In the genomic region with DNA sequence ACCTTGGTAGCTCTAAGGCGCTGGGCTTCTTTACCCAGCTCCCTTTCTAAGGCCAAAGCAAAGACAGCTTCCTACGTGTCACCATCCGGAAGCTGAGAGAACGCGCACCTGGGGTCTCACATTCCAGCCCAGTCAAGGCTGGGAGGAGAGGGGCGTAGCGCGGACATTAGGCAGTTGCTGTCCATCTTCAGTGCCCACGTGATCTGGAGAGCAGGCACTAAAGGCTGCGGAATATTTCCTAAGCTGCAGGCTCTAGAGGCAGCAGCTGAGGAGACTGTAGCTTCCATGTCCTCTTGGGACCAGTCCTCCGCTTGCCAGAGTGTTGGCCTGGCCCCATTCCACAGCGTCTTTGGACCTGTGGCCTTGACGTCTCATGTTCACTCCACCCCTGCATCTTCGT, we compare ENCODE assay signal across 11 mouse cellular contexts. TPM values are rescaled to one million over a fixed set of nuclear protein-coding genes. Genes with fewer than 3 reads are reported as not detected.
DNase-seq lines count a peak whose midpoint lies in the region; ATAC-seq and TF ChIP-seq lines count a peak whose summit lies in the region.
"Had no signal": no experiment of that assay in that cellular context is flagged by ENCODE, and none has a peak within 500 bp of the region (broad histone marks: within the 10 kb centered on the region; RNA-seq: fewer than 3 reads in every experiment).

No protein-coding gene starts in this region.

- ATAC-seq in hindbrain, embryonic 15.5 days (ENCODE audit: low FRiP score, low read depth) = no peak
- ATAC-seq: forebrain, embryonic 16.5 days had no signal

- DNase-seq in cerebellum, postnatal 10 days = peak; percentile 33 to 52
- no peak for DNase-seq in cerebellum, postnatal 25 days
- DNase-seq in heart, adult 18-20 months = peak; percentile 78
- no peak for DNase-seq in thymus, postnatal 36 days
- no peak for DNase-seq in urinary bladder, postnatal 36 days (ENCODE audit: low spot score in 2 of 2)
- DNase-seq in layer of hippocampus, adult 11-12 months (ENCODE audit: low spot score) = no peak
- DNase-seq: kidney, adult 8-10 months had no signal

- no peak for TF ChIP-seq CTCF in E14TG2a.4 (conservative IDR thresholded peaks at IDR 0.05; ENCODE audit: low read length)

- H3K4me2 ChIP-seq in hindbrain, embryonic 15.5 days = peak overlapping the region; percentile 7; the same call in 1 of the 2 replicates

- H3K9ac ChIP-seq in hindbrain, embryonic 15.5 days = no peak overlapping the region

- no peak overlapping the region for H3K27ac ChIP-seq in hindbrain, embryonic 15.5 days (replicated peaks)

- no peaks in the 10 kb centered on the region for H3K36me3 ChIP-seq in E14TG2a.4 (ENCODE audit: insufficient read depth, low read length)
- H3K36me3 ChIP-seq in hindbrain, embryonic 15.5 days = no peaks in the 10 kb centered on the region

- H3K4me3 ChIP-seq in E14TG2a.4 (replicated peaks; ENCODE audit: low read length) = peak overlapping the region; percentile 60
- no peak overlapping the region for H3K4me3 ChIP-seq in hindbrain, embryonic 15.5 days

- H3K27me3 ChIP-seq in E14TG2a.4 (ENCODE audit: insufficient read depth, low read length) = peaks cover 96% of the 10 kb centered on the region
- peaks cover 90% of the 10 kb centered on the region for H3K27me3 ChIP-seq in hindbrain, embryonic 15.5 days

- peaks cover 64% of the 10 kb centered on the region for H3K4me1 ChIP-seq in E14TG2a.4 (replicated peaks; ENCODE audit: low read depth, low read length)
- peaks cover 26% of the 10 kb centered on the region for H3K4me1 ChIP-seq in hindbrain, embryonic 15.5 days (replicated peaks)

- no peaks in the 10 kb centered on the region for H3K9me3 ChIP-seq in E14TG2a.4 (ENCODE audit: low read length)
- no peaks in the 10 kb centered on the region for H3K9me3 ChIP-seq in hindbrain, embryonic 15.5 days

- WGBS in hindbrain, embryonic 15.5 days = under 1% methylated on average over 14 of the region's 14 CpGs

RNA-seq across cellular contexts. Expression of gene Tbx20, which starts 3.9 kb away (rescaled TPM):
- total RNA-seq in heart, adult 18-20 months (2021) = 10 to 100 TPM; 81.1 to 88.2 TPM
- polyA plus RNA-seq in hindbrain, embryonic 15.5 days (2015; fragmentation: Nextera tagmentation; extraction: Ambion mirVana) = 0.61 and 1.0 TPM in 2 replicates
- polyA plus RNA-seq: forebrain, embryonic 16.5 days; spleen, adult 2 months had no signal

Comparison
In these comparisons a context has a peak if more than half of its experiments do, and no peak if none do; other contexts are left out.
1. DNase-seq: peak in cerebellum, postnatal 10 days (2 of 2) and heart, adult 18-20 months (2 of 2); none in cerebellum, postnatal 25 days (0 of 2), thymus, postnatal 36 days (0 of 2), urinary bladder, postnatal 36 days (0 of 2) and layer of hippocampus, adult 11-12 months (single experiment).